Mouse (Mus musculus) 3134 (cell line): ENCODE results near the gene Cdc6.
A peak's percentile ranks its signal among the peaks of the same experiment; 100 is the strongest.

ENCODE experiments used
- DNase-seq: peaks from one replicate; pipeline ENCODE4 v3.0.0-alpha.2; 2011; ENCODE audit warnings: low spot score; ENCODE audit not compliant: insufficient read length; ENCODE audit errors: extremely low read depth

Cdc6 gene

GRCm38 (mm10) chr11:98942555-98942922 lies 34.9 kb downstream of the Cdc6 start:
- no peak for DNase-seq

GRCm38 (mm10) chr11:98942923-98943641 lies 35.5 kb downstream of the Cdc6 start:
- peak; percentile 86 for DNase-seq

- DNase-seq: peak; percentile 56
Observed at GRCm38 (mm10) chr11:98943741-98944461, 36.3 kb downstream of the Cdc6 start.

- DNase-seq: no peak
Observed at GRCm38 (mm10) chr11:98944897-98945604, 37.5 kb downstream of the Cdc6 start.

GRCm38 (mm10) chr11:98945605-98945977 lies 38.0 kb downstream of the Cdc6 start:
- no peak for DNase-seq

- DNase-seq: no peak
Observed at GRCm38 (mm10) chr11:98947969-98948569, 40.5 kb downstream of the Cdc6 start.

GRCm38 (mm10) chr11:98949242-98949957 lies 41.8 kb downstream of the Cdc6 start:
- DNase-seq: no peak

- no peak for DNase-seq
Observed at GRCm38 (mm10) chr11:98949958-98950460, 42.4 kb downstream of the Cdc6 start.

- no peak for DNase-seq
Observed at GRCm38 (mm10) chr11:98950484-98950883, 42.9 kb downstream of the Cdc6 start.

- DNase-seq: peak; percentile 97
Observed at GRCm38 (mm10) chr11:98951026-98951906, 43.7 kb downstream of the Cdc6 start.

- no peak for DNase-seq
Observed at GRCm38 (mm10) chr11:98952111-98952510, 44.5 kb downstream of the Cdc6 start.

- no peak for DNase-seq
Observed at GRCm38 (mm10) chr11:98952736-98953135, 45.1 kb downstream of the Cdc6 start.

GRCm38 (mm10) chr11:98953361-98953760 lies 45.8 kb downstream of the Cdc6 start:
- DNase-seq: no peak

- DNase-seq: no peak
Observed at GRCm38 (mm10) chr11:98953835-98954320, 46.3 kb downstream of the Cdc6 start.

GRCm38 (mm10) chr11:98954373-98954772 lies 46.8 kb downstream of the Cdc6 start:
- DNase-seq: no peak

GRCm38 (mm10) chr11:98954801-98955706 lies 47.5 kb downstream of the Cdc6 start:
- DNase-seq: no peak

GRCm38 (mm10) chr11:98955707-98956235 lies 48.2 kb downstream of the Cdc6 start:
- no peak for DNase-seq

- DNase-seq: no peak
Observed at GRCm38 (mm10) chr11:98956340-98956739, 48.7 kb downstream of the Cdc6 start.
